Mouse (Mus musculus) lung, adult 2 months (tissue): Measurements from ENCODE around the gene Cd82. TPM values are rescaled to one million over a fixed set of nuclear protein-coding genes. Genes with fewer than 3 reads are reported as not detected.

Experiments used
- DNase-seq: peaks from one replicate; pipeline ENCODE4 v3.0.0; 2022
- H3K4me1 ChIP-seq: fragments of 200-500 bp; 2 replicates; pipeline ENCODE4 v1.6.1; 2011; ENCODE audit warnings: low read length; ENCODE audit not compliant: control insufficient read depth, insufficient read depth
- H3K4me3 ChIP-seq: fragments of 200-500 bp; replicated peaks from 2 replicates; pipeline ENCODE3; 2011; ENCODE audit warnings: low read depth, mild to moderate bottlenecking, control low read depth, low read length; ENCODE audit errors: extremely low read depth
- CTCF ChIP-seq: fragments of 200-500 bp; IDR thresholded peaks from 2 replicates; pipeline ENCODE4 v1.5.1; 2011; ENCODE audit warnings: mild to moderate bottlenecking, low read length, control low read depth; ENCODE audit not compliant: insufficient read depth
- POLR2A ChIP-seq: fragments of 200-500 bp; IDR thresholded peaks from 2 replicates; pipeline ENCODE4 v1.6.1; 2011; ENCODE audit warnings: low read depth, mild to moderate bottlenecking, control low read depth, low read length, borderline replicate concordance; ENCODE audit errors: extremely low read depth
- WGBS: fragments of 180-500 bp; shearing (Covaris S2); methylation state at CpG from one replicate; pipeline ENCODE4 v1.1.7; 2018; 5-methylcytosine and 5-hydroxymethylcytosine counted together
- polyA plus RNA-seq: library from polyadenylated mRNA; depleted of rRNA; stranded (reverse); fragments of >200 nt; gene quantifications from 2 replicates; pipeline ENCODE4 v1.2.3, GENCODE M21; 2012

Gene Cd82
- polyA plus RNA-seq, 1 experiment, result 170 TPM

GRCm38 (mm10) chr2:93424307-93424984 is 38.5 kb downstream of the Cd82 start:
- H3K4me1 ChIP-seq, result no peaks in the 10 kb centered on the region
- 86% methylated on average over 9 of the region's 9 CpGs for WGBS
- no peak overlapping the region for H3K4me3 ChIP-seq
- TF ChIP-seq CTCF, result no peak
- TF ChIP-seq POLR2A, result no peak
- no peak for DNase-seq

DNA sequence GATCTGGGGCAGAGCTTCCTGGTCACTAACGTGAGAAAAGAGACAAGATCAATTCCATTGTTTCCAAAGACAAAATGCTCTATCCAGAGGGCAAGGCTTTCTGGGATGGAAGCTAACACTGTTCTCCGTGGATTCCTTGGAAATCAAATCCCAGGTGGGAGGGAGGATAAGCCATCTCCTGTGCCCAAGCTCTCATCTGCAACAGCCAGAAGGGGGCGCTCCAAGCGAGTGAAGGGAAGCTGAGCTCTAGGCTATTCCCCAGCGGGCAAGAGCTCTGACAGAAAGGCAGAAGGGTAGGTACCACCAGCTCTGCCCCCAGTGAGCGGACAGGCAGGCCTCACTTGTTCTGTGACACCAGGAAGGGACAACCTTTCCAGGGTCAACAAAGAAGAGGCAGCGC is 41.6 kb downstream of the Cd82 start:
- 36% methylated on average over 7 of the region's 7 CpGs for WGBS

DNA sequence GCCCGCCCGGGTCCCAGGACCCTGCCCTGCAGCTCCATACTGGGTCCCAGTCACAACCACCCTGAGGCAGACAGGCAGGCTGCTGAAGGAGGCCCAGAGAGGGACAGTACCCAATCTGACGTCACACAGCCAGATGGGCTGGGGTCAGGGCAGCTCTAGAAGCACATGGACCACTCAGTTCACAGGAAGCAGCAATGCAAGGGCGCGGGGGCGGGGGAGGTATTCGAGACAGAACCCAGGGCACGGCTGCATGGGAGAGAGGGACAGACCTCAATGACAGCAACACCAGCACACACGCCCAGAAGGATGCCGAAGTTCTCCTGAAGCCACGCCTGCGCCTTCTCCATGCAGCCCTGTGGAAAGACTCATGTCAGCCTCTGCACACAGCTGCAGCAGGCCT is 43.0 kb downstream of the Cd82 start:
- Histone ChIP-seq H3K4me3 (no peak overlapping the region), H3K4me1 (no peaks in the 10 kb centered on the region)
- DNase-seq, result no peak
- TF ChIP-seq POLR2A (no peak), CTCF (no peak)
- 90% methylated on average over 12 of the region's 12 CpGs for WGBS

More for the DNA sequence above, 41.6 kb downstream of the Cd82 start:
- Histone ChIP-seq H3K4me1 (no peaks in the 10 kb centered on the region), H3K4me3 (no peak overlapping the region)
- peak; percentile 82 for DNase-seq
- TF ChIP-seq POLR2A, result no peak
- peak; percentile 87 for TF ChIP-seq CTCF

DNA sequence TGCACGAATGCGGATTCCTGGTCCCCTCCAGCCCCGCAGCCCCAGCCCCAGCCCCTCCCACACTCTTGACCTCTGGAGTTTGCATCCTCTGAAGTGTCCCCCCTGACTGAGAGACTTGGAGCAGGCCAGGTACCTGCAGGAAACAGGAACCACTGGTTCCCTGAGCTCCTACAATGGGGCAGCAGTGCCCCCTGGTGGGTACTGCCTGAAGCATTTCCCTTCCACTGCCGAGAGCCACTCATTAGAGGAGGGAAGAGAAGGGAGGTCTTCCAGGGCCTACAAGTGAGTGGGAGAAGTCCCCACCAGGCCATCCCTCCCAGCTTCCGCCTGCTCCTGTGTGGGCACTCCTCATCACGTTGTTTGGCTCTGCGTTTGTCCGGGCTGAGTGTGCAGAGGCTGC is 44.5 kb downstream of the Cd82 start:
- Histone ChIP-seq H3K4me3 (no peak overlapping the region), H3K4me1 (peaks cover under 1% of the 10 kb centered on the region; the same call in 1 of the 2 replicates)
- whole genome bisulfite sequencing, result 18% methylated on average over 8 of the region's 8 CpGs
- TF ChIP-seq POLR2A (no peak), CTCF (peak; percentile 80)
- DNase-seq, result peak; percentile 74

DNA sequence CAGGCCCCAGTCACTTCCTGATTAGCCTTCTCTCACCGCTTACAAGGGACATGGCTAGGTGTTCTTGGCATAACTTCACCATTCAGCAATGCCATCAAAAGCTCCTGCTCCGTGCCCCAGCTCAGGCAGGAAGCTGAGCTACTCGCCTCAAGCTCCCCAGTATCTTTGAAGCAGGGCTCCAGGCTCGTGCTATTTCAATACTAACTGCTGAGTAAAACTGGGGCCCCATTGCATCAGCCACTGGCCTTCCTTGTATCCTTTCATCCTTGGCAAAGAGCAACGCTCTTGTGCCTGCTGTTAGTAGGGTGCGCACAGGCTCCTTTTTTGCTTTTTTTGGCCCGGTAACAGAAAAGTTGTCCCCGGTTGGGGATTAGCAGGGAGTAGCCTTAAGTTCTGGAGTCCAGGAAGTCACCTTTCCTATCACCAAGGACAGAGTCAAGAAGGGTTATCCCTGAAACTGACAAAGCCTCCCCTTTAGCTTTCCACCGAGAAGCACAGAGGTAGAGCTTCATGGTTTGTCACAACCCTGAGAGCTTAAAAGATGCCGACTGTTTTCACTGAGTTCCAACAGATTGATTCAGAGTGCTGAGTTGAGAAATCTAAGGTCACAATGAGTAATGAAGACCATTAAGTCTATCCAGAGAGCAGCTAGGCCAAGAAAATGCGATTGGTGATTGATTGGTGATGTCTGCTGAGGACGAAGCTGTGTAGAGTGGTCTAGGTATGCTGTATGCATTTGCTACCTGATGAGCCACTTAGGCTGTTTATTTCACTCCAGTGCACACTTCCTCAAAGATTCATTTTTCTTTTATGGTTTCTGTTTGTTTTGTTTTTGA is 45.8 kb downstream of the Cd82 start:
- WGBS, result 73% methylated on average over 12 of the region's 12 CpGs
- Histone ChIP-seq H3K4me3 (no peak overlapping the region), H3K4me1 (peaks cover 3% of the 10 kb centered on the region)
- TF ChIP-seq CTCF, result no peak
- TF ChIP-seq POLR2A, result no peak
- no peak for DNase-seq

DNA sequence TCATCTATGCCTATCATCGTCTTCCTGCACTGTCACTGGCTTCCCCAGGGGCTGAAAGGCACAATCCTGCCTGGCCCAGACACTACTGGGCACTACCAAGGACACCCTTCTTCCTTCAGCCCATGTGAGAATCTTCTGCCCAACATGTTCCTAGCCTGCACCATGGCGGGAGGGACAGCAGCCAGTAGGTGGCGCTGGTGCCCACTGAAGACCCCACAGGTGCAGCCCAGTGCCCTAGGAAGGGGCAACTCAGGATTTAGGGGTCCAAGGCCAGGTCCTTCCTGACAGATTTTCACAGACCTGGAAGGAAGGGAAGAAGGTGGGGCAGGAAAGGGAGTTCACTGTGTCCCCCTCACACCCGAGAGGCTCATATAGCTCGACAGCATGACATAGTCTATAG is 47.7 kb downstream of the Cd82 start:
- Histone ChIP-seq H3K4me3 (no peak overlapping the region), H3K4me1 (peaks cover 6% of the 10 kb centered on the region)
- DNase-seq, result peak; percentile 57
- 43% methylated on average over 5 of the region's 5 CpGs for WGBS
- no peak for TF ChIP-seq POLR2A
- TF ChIP-seq CTCF, result peak; percentile 70

DNA sequence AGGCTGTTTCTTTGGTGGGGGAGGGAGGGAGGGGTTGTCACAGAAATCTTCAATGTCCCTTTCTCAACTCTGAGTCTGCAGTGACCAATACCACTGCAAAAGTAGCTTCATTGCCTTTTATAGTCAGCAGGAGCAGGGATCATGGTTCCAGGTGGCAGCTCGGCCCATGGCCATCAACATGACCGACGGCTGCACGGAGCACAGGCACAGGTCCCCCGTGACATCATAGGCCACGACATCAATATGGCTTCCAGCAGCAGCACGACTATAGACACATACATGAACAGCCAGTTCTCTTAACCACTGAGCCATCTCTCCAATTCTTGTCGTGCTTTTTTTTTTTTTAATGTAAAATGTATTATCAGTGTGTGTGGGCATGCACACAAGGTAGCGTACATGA is 48.8 kb downstream of the Cd82 start:
- peaks cover 6% of the 10 kb centered on the region for H3K4me1 ChIP-seq
- no peak for DNase-seq
- TF ChIP-seq POLR2A, result no peak
- no peak for TF ChIP-seq CTCF
- no peak overlapping the region for H3K4me3 ChIP-seq
- WGBS, result 90% methylated on average over 9 of the region's 9 CpGs

DNA sequence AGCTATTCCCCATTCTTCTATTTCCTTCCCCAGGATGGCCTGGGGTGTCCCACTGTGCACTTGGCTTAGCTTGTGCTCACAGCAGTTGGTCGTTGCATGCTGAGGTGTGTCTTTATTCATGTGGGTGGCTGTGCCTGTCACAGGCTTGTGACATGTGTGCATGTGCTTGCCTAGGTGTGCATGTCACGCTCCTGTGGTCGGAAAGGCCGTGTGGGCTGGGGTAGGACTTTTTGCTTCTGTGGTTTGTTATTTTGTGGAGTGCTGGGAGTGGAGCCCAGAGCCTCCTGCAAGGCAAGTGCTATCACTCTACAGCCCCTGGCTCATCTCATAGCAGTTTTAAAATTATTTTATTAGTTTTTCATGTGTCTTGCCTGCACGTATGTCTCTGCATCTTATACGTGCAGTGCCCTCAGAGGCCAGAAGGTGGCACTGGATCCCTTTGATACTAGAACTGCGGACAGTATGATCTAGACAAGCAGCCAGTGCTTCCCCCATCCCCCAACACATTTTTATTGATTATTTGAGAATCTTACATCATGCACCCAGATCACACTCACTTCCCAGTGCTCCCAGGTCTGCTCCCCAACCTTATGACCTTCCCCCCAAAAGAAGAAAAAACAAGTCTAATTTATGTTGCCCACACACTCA is 49.4 kb downstream of the Cd82 start:
- Histone ChIP-seq H3K4me3 (no peak overlapping the region), H3K4me1 (peaks cover 6% of the 10 kb centered on the region)
- TF ChIP-seq POLR2A, result no peak
- peak; percentile 78 for TF ChIP-seq CTCF
- WGBS, result 50% methylated on average over 7 of the region's 7 CpGs
- DNase-seq, result peak; percentile 63

- Histone ChIP-seq H3K4me1 (peaks cover 6% of the 10 kb centered on the region), H3K4me3 (no peak overlapping the region)
- 53% methylated on average over 4 of the region's 4 CpGs for WGBS
- DNase-seq, result no peak
- TF ChIP-seq CTCF (no peak), POLR2A (no peak)
Measured at GRCm38 (mm10) chr2:93412101-93412500, 50.8 kb downstream of the Cd82 start.
